Mouse (Mus musculus): ENCODE data around the gene Nek10.
A peak's percentile ranks its signal among the peaks of the same experiment; 100 is the strongest.

The Nek10 gene

GRCm38 (mm10) chr14:14870463-14870862 lies 67.2 kb downstream of the Nek10 start:
- ATAC-seq (ENCODE audit: low TSS enrichment) = no peak

GRCm38 (mm10) chr14:14871121-14871520 lies 67.9 kb downstream of the Nek10 start:
- no peak for ATAC-seq (ENCODE audit: low TSS enrichment)

- ATAC-seq (ENCODE audit: low TSS enrichment) = no peak
These were observed 68.5 kb downstream of the Nek10 start for GRCm38 (mm10) chr14:14871700-14872099.

- ATAC-seq (ENCODE audit: low TSS enrichment) = no peak
These were observed 90.9 kb downstream of the Nek10 start for GRCm38 (mm10) chr14:14893932-14894652.

GRCm38 (mm10) chr14:14894776-14895175 lies 91.6 kb downstream of the Nek10 start:
- ATAC-seq (ENCODE audit: low TSS enrichment) = no peak

GRCm38 (mm10) chr14:14895363-14895762 lies 92.1 kb downstream of the Nek10 start:
- ATAC-seq (ENCODE audit: low TSS enrichment) = no peak

- ATAC-seq (ENCODE audit: low TSS enrichment) = peak; percentile 59
These were observed 93.4 kb downstream of the Nek10 start for GRCm38 (mm10) chr14:14896399-14897136.

GRCm38 (mm10) chr14:14904750-14905529 lies 101.7 kb downstream of the Nek10 start:
- peak; percentile 100 for ATAC-seq (ENCODE audit: low TSS enrichment)

GRCm38 (mm10) chr14:14905530-14905852 lies 102.3 kb downstream of the Nek10 start:
- peak; percentile 27; the same call in 1 of the 2 replicates for ATAC-seq (ENCODE audit: low TSS enrichment)

GRCm38 (mm10) chr14:14925615-14926014 lies 122.4 kb downstream of the Nek10 start:
- peak; percentile 94 for ATAC-seq (ENCODE audit: low TSS enrichment)

- no peak for ATAC-seq (ENCODE audit: low TSS enrichment)
These were observed 124.3 kb downstream of the Nek10 start for GRCm38 (mm10) chr14:14927559-14927958.

- ATAC-seq (ENCODE audit: low TSS enrichment) = 0 out of 2 replicates have a peak, but pooled peaks have one; percentile 27
These were observed 131.8 kb downstream of the Nek10 start for GRCm38 (mm10) chr14:14934977-14935376.

GRCm38 (mm10) chr14:14945930-14946329 lies 142.7 kb downstream of the Nek10 start:
- peak; percentile 59; the same call in 1 of the 2 replicates for ATAC-seq (ENCODE audit: low TSS enrichment)

- ATAC-seq (ENCODE audit: low TSS enrichment) = no peak
These were observed 145.8 kb downstream of the Nek10 start for GRCm38 (mm10) chr14:14949023-14949422.

GRCm38 (mm10) chr14:14951808-14952207 lies 148.6 kb downstream of the Nek10 start:
- no peak for ATAC-seq (ENCODE audit: low TSS enrichment)

- peak; percentile 84 for ATAC-seq (ENCODE audit: low TSS enrichment)
These were observed 156.7 kb downstream of the Nek10 start for GRCm38 (mm10) chr14:14959780-14960440.

GRCm38 (mm10) chr14:14960441-14960988 lies 157.3 kb downstream of the Nek10 start:
- ATAC-seq (ENCODE audit: low TSS enrichment) = 0 out of 2 replicates have a peak, but pooled peaks have one; percentile 8

- ATAC-seq (ENCODE audit: low TSS enrichment) = no peak
These were observed 167.4 kb downstream of the Nek10 start for GRCm38 (mm10) chr14:14970633-14971032.

- no peak for ATAC-seq (ENCODE audit: low TSS enrichment)
These were observed 167.8 kb downstream of the Nek10 start for GRCm38 (mm10) chr14:14971056-14971455.

- ATAC-seq (ENCODE audit: low TSS enrichment) = no peak
These were observed 170.9 kb downstream of the Nek10 start for GRCm38 (mm10) chr14:14974156-14974555.

GRCm38 (mm10) chr14:14984106-14984505 lies 180.9 kb downstream of the Nek10 start:
- peak; percentile 82 for ATAC-seq (ENCODE audit: low TSS enrichment)
